Mouse (Mus musculus) midbrain, embryonic 10.5 days (tissue): ENCODE data around the gene Gm49387. TPM values are rescaled to one million over a fixed set of nuclear protein-coding genes. Genes with fewer than 3 reads are reported as not detected.

Source experiments
- DNase-seq: peaks from one replicate; pipeline ENCODE4 v3.0.0-alpha.2; 2017; ENCODE audit warnings: low spot score
- H3K27ac ChIP-seq: fragments of 300-500 bp; sonication (generic); replicated peaks from 2 replicates; pipeline ENCODE4 v1.5.1; 2016; ENCODE audit warnings: mild to moderate bottlenecking
- H3K27me3 ChIP-seq: fragments of 300-500 bp; sonication (generic); 2 replicates; pipeline ENCODE4 v1.6.1; 2016; ENCODE audit warnings: low read depth, mild to moderate bottlenecking; ENCODE audit not compliant: poor library complexity, severe bottlenecking
- H3K36me3 ChIP-seq: fragments of 300-500 bp; sonication (generic); 2 replicates; pipeline ENCODE4 v1.6.1; 2016; ENCODE audit warnings: mild to moderate bottlenecking, moderate library complexity
- H3K4me1 ChIP-seq: fragments of 300-500 bp; sonication (generic); 2 replicates; pipeline ENCODE4 v1.6.1; 2016
- H3K4me3 ChIP-seq: fragments of 300-500 bp; sonication (generic); 2 replicates; pipeline ENCODE4 v1.5.1; 2016; ENCODE audit warnings: mild to moderate bottlenecking, moderate library complexity
- H3K9me3 ChIP-seq: fragments of 300-500 bp; sonication (generic); replicated peaks from 2 replicates; pipeline ENCODE4 v1.6.1; 2016; ENCODE audit warnings: mild to moderate bottlenecking
- WGBS: fragments of 180-500 bp; shearing (Covaris S2); methylation state at CpG from one replicate; pipeline ENCODE4 v1.1.7; 2016; 5-methylcytosine and 5-hydroxymethylcytosine counted together
- polyA plus RNA-seq: library from polyadenylated mRNA; unstranded; fragments of >200 nt; fragmentation: Nextera tagmentation; extraction: Ambion mirVana; gene quantifications from 2 replicates; pipeline ENCODE4 v1.2.1, GENCODE M21; 2016

Gm49387 gene
- polyA plus RNA-seq, 1 experiment from 2014 or later: 0.12 TPM

DNA sequence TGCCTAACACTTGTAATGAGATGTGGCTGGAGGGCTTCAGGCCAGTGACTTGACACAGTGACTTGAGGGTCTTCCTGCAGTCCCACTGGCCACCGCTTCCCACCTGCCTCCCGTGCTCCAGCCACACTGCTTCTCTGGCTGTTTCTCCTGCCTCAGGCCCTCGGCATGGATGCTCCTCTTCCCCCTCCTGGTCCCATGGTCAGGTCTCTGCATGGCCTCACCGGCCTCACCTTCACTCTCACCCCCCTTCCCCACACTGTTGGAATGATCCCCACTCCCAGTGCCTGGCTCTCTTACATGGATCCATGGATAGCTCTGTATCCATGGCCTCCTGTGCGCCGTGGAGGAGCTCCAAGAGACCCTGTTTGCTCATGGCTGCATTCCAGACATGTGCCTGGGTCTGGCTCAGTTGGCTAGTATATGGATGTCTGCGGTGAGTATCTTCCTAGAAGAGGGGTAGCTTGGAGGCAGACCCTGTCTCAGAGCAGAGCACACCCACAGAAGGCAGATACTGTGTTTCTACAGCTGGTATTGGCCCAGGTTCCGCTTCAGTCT lies 17.5 kb upstream of the Gm49387 start:
- Histone ChIP-seq H3K27me3 (no peaks in the 10 kb centered on the region), H3K4me1 (peaks cover 26% of the 10 kb centered on the region), H3K4me3 (no peak overlapping the region), H3K9me3 (no peaks in the 10 kb centered on the region), H3K36me3 (no peaks in the 10 kb centered on the region), H3K27ac (no peak overlapping the region)
- WGBS: 91% methylated on average over 8 of the region's 8 CpGs
- no peak for DNase-seq

DNA sequence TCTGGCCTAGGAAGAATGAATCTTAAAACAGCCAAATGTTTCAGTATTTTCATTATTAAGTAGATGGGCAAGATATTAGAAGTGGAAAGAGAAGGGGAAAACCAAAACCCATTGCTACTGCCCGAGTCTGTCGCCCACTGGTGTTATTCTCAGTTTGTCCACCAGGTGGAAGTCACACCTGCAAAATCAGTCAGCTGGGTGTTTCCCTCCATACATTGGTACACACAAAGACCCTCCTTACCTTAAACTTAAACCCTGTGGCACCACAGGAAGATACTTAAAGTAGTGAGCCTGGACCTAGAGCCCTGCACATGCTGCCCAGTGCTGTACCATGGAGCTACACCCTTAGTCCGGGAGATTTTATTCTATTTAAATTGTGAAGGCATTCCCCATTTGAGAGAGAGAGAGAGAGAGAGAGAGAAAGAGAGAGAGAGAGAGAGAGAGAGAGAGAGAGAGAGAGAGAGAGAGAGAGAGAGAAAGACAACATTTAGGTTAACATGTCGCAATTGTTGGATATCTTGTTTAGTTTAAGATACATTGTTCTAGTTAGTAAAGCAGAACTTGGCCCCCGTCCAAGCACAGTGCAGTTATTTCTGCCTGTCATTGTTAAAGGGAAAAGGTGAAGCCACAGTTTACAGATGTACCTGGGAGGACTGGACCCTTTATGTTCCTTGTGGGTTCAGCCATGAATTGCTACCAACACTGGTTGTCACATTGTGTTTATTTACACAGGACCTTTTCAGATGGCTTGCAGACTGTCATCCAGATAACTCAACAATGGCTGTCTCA lies 16.4 kb upstream of the Gm49387 start:
- peak; percentile 64 for DNase-seq
- H3K27ac ChIP-seq: no peak overlapping the region
- WGBS: 50% methylated on average over 5 of the region's 5 CpGs

DNA sequence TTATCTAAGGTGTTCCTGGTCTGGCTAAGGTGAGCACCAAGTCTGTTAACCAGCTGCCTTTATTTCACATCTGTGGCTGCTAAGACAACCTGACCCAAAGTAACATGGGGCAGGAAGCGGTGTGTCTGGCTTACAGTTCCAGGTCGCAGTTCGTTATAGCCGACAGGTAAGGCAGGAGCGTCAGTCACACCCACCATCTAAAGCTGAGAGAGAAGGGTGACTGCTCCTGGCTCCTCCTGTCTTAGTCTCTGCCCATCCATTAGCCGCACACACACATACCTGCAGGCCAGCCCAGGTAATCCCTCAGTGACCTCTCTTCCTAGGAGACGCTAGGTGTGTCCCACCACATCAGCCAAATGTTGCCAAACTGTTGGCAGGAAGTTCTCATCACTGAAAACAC lies 15.7 kb upstream of the Gm49387 start:
- no peak for DNase-seq
- 81% methylated on average over 7 of the region's 7 CpGs for WGBS

More for the DNA sequence above, 16.4 kb upstream of the Gm49387 start:
- H3K9me3 ChIP-seq: no peaks in the 10 kb centered on the region
- no peaks in the 10 kb centered on the region for H3K27me3 ChIP-seq
- no peaks in the 10 kb centered on the region for H3K36me3 ChIP-seq
- H3K4me3 ChIP-seq: no peak overlapping the region
- H3K4me1 ChIP-seq: peaks cover 18% of the 10 kb centered on the region

DNA sequence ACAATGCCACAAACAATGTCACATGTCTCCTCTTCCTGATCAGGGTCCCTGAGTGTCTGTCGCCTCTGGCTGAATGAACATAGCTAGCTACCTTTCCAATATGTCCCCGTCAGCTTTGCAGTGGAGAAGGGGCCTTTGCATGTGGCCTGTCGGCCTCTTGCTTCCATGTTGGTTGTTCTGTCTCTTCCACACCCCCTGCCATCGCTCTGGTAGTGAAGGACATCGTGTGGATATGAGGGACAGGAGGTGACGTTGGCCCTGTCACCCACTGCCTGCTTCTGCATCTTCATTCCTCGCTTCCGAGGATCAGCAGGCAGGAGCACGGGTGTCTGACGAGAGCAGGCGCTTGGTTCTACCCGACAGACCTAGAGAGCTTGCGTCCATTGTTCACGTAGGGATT lies 14.7 kb upstream of the Gm49387 start:
- WGBS: 79% methylated on average over 14 of the region's 14 CpGs

More for the DNA sequence above, 15.7 kb upstream of the Gm49387 start:
- Histone ChIP-seq H3K36me3 (no peaks in the 10 kb centered on the region), H3K9me3 (no peaks in the 10 kb centered on the region), H3K27me3 (no peaks in the 10 kb centered on the region), H3K27ac (no peak overlapping the region), H3K4me3 (no peak overlapping the region), H3K4me1 (peaks cover 12% of the 10 kb centered on the region)

DNA sequence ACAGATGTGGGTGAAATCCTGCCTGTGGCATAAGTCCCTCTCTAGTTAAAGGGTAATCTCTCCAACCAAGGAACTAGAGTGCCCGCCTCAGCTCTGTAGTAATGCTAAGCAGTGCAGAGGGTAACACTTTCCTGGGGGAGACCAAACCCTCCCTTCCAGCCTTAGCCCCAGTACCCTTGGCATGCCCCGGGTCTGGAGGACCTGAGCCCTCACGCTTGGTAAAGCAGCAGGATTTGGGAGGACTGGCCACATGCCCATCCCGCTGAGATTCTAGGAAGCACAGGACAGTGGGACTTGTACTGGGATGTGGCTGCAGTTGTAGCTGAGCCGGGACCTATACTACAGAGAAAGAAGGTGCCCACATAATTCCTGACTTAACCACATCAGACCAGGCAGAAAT lies 14.1 kb upstream of the Gm49387 start:
- H3K4me3 ChIP-seq: no peak overlapping the region
- no peaks in the 10 kb centered on the region for H3K27me3 ChIP-seq
- peaks cover 4% of the 10 kb centered on the region; the same call in 1 of the 2 replicates for H3K4me1 ChIP-seq
- H3K27ac ChIP-seq: no peak overlapping the region
- 82% methylated on average over 5 of the region's 5 CpGs for WGBS
- H3K9me3 ChIP-seq: no peaks in the 10 kb centered on the region; the same call in 1 of the 2 replicates
- peaks cover 2% of the 10 kb centered on the region; the same call in 1 of the 2 replicates for H3K36me3 ChIP-seq
- no peak for DNase-seq

More for the DNA sequence above, 14.7 kb upstream of the Gm49387 start:
- no peak overlapping the region for H3K4me3 ChIP-seq
- no peak overlapping the region; the same call in 1 of the 2 replicates for H3K27ac ChIP-seq
- H3K4me1 ChIP-seq: peaks cover 5% of the 10 kb centered on the region; the same call in 1 of the 2 replicates
- peaks cover under 1% of the 10 kb centered on the region; the same call in 1 of the 2 replicates for H3K36me3 ChIP-seq
- no peaks in the 10 kb centered on the region; the same call in 1 of the 2 replicates for H3K9me3 ChIP-seq
- no peak for DNase-seq
- no peaks in the 10 kb centered on the region for H3K27me3 ChIP-seq

DNA sequence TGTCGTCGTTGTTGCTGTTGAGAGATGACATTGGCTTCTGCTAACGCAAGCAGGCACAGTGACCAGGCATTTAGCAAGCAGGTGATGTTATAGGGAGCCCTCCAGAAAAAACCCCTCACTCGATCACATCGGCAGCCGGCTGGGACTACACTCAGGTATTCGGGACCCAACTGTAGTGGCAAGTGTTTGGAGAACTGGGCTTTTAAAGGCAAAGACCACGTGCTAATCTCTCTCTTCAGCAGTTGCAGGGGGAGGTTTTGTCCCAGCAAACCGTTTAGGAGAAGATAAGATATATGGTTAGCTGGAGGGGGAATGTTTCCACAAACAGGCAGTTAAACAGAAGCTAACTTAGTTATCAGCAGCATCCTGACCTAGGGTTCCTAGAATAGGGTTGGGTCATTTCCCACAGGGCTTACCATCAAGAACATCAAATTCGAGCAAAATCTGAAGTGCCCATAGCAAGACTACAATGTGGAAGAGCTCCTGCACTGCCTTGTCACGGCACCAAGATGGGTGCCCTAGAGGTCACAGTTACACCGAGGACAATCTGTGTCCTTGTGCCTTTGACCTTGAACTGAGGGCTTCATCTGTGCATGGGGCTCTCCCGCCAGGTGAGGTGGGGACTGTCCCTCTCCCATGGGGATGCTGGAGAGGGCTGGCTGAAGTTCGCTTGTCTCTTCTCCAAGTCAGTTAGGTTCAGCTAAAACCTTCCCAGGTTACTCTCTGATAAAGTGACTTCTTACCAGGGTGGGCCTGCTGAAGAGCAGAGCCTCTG lies 12.6 kb upstream of the Gm49387 start:
- Histone ChIP-seq H3K27me3 (no peaks in the 10 kb centered on the region), H3K4me1 (peaks cover 4% of the 10 kb centered on the region; the same call in 1 of the 2 replicates), H3K27ac (no peak overlapping the region), H3K36me3 (peaks cover 2% of the 10 kb centered on the region; the same call in 1 of the 2 replicates), H3K4me3 (no peak overlapping the region), H3K9me3 (no peaks in the 10 kb centered on the region; the same call in 1 of the 2 replicates)
- WGBS: 85% methylated on average over 14 of the region's 14 CpGs
- DNase-seq: no peak

DNA sequence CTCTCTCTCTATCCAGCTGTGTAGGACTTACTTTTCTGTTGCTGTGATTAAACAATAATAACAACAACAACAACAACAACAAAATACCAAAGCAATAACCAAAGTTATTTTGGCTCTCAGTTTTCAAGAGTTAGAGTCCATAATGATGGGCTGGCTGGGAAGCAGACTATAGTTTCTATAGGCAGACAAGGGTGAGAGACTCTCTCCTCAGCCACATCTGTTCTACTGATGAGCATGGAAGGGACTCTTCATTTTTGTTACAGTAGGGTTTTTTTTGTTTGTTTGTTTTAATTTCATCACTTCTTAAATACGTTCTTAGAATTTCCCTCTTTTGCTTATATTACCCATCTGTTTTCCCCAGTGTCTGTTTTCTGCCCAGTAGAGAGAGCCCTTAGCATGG lies 11.9 kb upstream of the Gm49387 start:
- Histone ChIP-seq H3K4me3 (no peak overlapping the region), H3K36me3 (peaks cover 2% of the 10 kb centered on the region; the same call in 1 of the 2 replicates), H3K27me3 (no peaks in the 10 kb centered on the region), H3K27ac (no peak overlapping the region), H3K4me1 (peaks cover 4% of the 10 kb centered on the region; the same call in 1 of the 2 replicates), H3K9me3 (no peaks in the 10 kb centered on the region; the same call in 1 of the 2 replicates)
- WGBS: 95% methylated on average over 1 of the region's 1 CpGs
- DNase-seq: no peak

DNA sequence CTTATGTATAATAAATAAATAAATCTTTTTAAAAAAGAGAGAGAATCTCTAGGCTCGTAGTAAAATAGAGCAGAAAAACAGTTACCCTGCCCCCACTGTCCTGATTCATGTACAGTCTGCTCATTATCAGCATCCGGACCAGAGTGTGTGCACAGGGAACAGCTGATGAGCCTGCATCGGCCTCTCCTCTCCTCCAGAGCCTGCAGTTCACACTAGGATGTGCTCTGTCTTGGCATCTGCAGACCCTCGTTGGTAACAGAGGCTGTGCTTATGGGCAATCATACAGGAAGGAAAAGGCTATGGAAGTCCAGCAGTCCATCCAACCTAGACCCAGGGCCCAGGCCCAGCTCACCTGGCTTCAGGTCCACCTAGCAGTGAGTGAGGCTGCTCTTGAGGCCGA lies 11.4 kb upstream of the Gm49387 start:
- DNase-seq: no peak
- Histone ChIP-seq H3K4me1 (peaks cover 4% of the 10 kb centered on the region; the same call in 1 of the 2 replicates), H3K27me3 (no peaks in the 10 kb centered on the region), H3K4me3 (no peak overlapping the region), H3K36me3 (peaks cover 2% of the 10 kb centered on the region; the same call in 1 of the 2 replicates), H3K27ac (no peak overlapping the region), H3K9me3 (no peaks in the 10 kb centered on the region; the same call in 1 of the 2 replicates)
- 89% methylated on average over 5 of the region's 5 CpGs for WGBS

DNA sequence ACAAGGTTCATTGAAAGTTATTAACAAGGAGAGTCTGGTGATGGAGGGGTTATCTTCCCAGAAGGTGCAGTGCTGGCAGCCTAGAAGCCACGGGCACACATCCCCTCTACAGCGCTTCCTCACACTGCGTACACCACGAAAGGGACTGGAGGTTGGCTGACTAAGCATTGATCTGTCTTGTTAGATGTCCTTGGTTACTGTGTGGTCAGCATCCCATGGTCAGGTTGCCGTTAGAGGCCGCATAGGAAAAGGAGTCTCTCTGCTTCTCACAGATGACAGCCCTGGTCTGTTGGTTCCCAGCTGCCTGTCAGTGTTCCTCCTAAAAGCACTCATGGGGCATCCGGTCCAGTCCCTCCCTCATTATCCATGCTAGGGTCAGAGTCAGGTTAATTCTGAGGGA lies 10.5 kb upstream of the Gm49387 start:
- Histone ChIP-seq H3K36me3 (peaks cover 2% of the 10 kb centered on the region; the same call in 1 of the 2 replicates), H3K27me3 (no peaks in the 10 kb centered on the region), H3K9me3 (no peaks in the 10 kb centered on the region; the same call in 1 of the 2 replicates), H3K27ac (no peak overlapping the region), H3K4me1 (peaks cover 4% of the 10 kb centered on the region; the same call in 1 of the 2 replicates), H3K4me3 (no peak overlapping the region)
- no peak for DNase-seq
- 92% methylated on average over 7 of the region's 7 CpGs for WGBS

DNA sequence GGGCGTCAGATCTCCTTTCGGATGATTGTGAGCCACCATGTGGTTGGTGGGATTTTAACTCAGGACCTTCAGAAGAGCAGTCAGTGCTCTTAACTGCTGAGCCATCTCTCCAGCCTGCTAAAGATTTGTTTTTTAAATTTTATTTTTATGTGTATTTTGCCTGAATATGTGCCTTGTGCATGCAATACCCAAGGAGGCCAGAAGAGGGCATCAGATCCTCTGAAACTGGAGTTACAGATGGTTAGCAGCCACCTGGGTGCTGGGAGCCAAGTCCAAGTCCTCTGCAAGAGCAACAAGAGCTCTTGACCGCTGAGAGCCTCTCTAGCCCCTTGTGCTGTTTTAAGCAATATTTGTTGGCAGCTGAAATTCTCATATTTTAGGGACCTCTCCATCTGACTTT lies 9.7 kb upstream of the Gm49387 start:
- Histone ChIP-seq H3K9me3 (no peaks in the 10 kb centered on the region; the same call in 1 of the 2 replicates), H3K27me3 (no peaks in the 10 kb centered on the region), H3K36me3 (peaks cover 2% of the 10 kb centered on the region; the same call in 1 of the 2 replicates), H3K4me3 (no peak overlapping the region), H3K27ac (no peak overlapping the region), H3K4me1 (peaks cover 4% of the 10 kb centered on the region; the same call in 1 of the 2 replicates)
- DNase-seq: no peak
- WGBS: 96% methylated on average over 3 of the region's 3 CpGs

DNA sequence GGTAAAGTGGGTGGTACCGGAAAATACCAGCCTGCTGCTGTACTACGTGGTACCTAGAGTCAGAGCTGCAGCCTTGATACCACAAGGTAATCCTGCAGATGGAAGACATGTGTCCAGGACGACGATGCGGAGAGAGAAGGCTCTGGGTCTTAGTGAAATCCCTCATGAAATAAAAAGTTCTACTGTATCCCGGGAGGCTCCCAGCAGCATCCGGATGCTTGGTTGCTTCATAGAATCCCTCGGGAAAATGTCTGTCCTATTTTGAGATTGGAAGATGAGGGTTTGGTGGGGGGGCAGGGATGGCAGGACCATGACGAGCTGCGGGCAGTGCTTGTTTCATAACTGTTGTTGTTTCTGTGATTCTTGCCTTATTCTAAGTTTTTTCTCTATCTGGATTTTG lies 7.3 kb upstream of the Gm49387 start:
- Histone ChIP-seq H3K36me3 (peaks cover 2% of the 10 kb centered on the region; the same call in 1 of the 2 replicates), H3K4me1 (peaks cover 4% of the 10 kb centered on the region; the same call in 1 of the 2 replicates), H3K4me3 (no peak overlapping the region), H3K9me3 (no peaks in the 10 kb centered on the region; the same call in 1 of the 2 replicates), H3K27me3 (no peaks in the 10 kb centered on the region), H3K27ac (no peak overlapping the region)
- WGBS: 90% methylated on average over 10 of the region's 10 CpGs
- no peak for DNase-seq

DNA sequence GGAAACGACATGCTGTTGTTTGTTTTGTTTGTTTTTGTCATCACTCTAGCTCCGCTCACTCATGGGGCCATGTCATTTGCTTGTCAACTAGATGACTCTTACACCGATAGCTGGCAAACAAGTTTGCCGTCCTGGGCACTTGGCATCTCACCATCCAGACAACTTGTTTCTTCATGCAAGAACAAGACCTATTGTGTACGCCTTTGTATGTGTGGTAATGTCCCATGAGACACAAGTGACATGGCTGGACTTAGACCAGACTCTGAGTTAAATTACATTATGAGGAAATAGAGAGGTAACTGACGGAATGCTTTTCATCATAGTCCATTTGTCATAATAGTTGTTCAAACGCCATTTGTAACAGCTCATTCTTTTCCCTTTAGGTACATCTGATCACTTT lies 5.2 kb upstream of the Gm49387 start:
- peaks cover 9% of the 10 kb centered on the region for H3K4me1 ChIP-seq
- WGBS: 95% methylated on average over 7 of the region's 7 CpGs
- DNase-seq: no peak
- peaks cover 2% of the 10 kb centered on the region; the same call in 1 of the 2 replicates for H3K36me3 ChIP-seq
- no peaks in the 10 kb centered on the region; the same call in 1 of the 2 replicates for H3K9me3 ChIP-seq
- no peaks in the 10 kb centered on the region for H3K27me3 ChIP-seq
- H3K4me3 ChIP-seq: no peak overlapping the region
- H3K27ac ChIP-seq: no peak overlapping the region
